Mouse (Mus musculus) liver, embryonic 14.5 days (tissue): Measurements from ENCODE around the gene Clpb. TPM values are rescaled to one million over a fixed set of nuclear protein-coding genes. Genes with fewer than 3 reads are reported as not detected.

ENCODE experiments used
- ATAC-seq: fragments of 200-750 bp; cut with Nextera tagmentation; 2 replicates; pipeline ENCODE4 v1.8.0; 2017; ENCODE audit warnings: moderate number of reproducible peaks, mild to moderate bottlenecking, moderate library complexity; ENCODE audit not compliant: insufficient read depth
- DNase-seq, 3 experiments: peaks; one replicate each; pipeline ENCODE4 v3.0.0-alpha.2; 2012 to 2013; ENCODE audit warnings: low read depth in 3 of 3, low spot score in 3 of 3
- H3K27ac ChIP-seq: fragments of 300-500 bp; sonication (generic); 2 replicates; pipeline ENCODE4 v1.5.1; 2014; ENCODE audit warnings: moderate library complexity, mild to moderate bottlenecking, control low read depth, inconsistent platforms
- H3K27me3 ChIP-seq: fragments of 300-500 bp; sonication (generic); 2 replicates; pipeline ENCODE4 v1.6.1; 2014; ENCODE audit warnings: mild to moderate bottlenecking, low read length, moderate library complexity; ENCODE audit not compliant: control insufficient read depth, insufficient read depth
- H3K36me3 ChIP-seq: fragments of 300-500 bp; sonication (generic); replicated peaks from 2 replicates; pipeline ENCODE4 v1.6.1; 2014; ENCODE audit warnings: low read depth; ENCODE audit not compliant: control insufficient read depth, insufficient read depth
- H3K4me1 ChIP-seq, 2 experiments: fragments of 200-500 bp in 1 of 2; fragments of 300-500 bp in 1 of 2; sonication (generic) in 1 of 2; replicated peaks; 2 replicates each; pipeline ENCODE4 v1.6.1; 2012 to 2014; ENCODE audit warnings: antibody characterized with exemption in 1 of 2, inconsistent platforms in 1 of 2, low read length in 1 of 2; ENCODE audit not compliant: control insufficient read depth in 2 of 2, insufficient read depth in 2 of 2
- H3K4me2 ChIP-seq: fragments of 300-500 bp; sonication (generic); 2 replicates; pipeline ENCODE4 v1.6.1; 2014; ENCODE audit warnings: low read depth, mild to moderate bottlenecking, control low read depth, moderate library complexity
- H3K4me3 ChIP-seq, 2 experiments: fragments of 200-500 bp in 1 of 2; fragments of 300-500 bp in 1 of 2; sonication (generic) in 1 of 2; 2 replicates each; pipeline ENCODE4 v1.5.1; 2012 to 2014; ENCODE audit warnings: low read depth in 2 of 2, low read length in 2 of 2, mild to moderate bottlenecking in 2 of 2, control low read depth in 1 of 2, inconsistent platforms in 1 of 2, moderate library complexity in 1 of 2; ENCODE audit not compliant: insufficient read depth in 1 of 2
- H3K9ac ChIP-seq: fragments of 300-500 bp; sonication (generic); replicated peaks from 2 replicates; pipeline ENCODE4 v1.6.1; 2014; ENCODE audit warnings: mild to moderate bottlenecking, control low read depth, moderate library complexity
- H3K9me3 ChIP-seq: fragments of 300-500 bp; sonication (generic); 2 replicates; pipeline ENCODE4 v1.6.1; 2016; ENCODE audit warnings: low read length, mixed read lengths; ENCODE audit not compliant: control insufficient read depth
- CTCF ChIP-seq: IDR thresholded peaks from 2 replicates; pipeline ENCODE4 v1.5.1; 2016; ENCODE audit warnings: antibody characterized with exemption, low read depth, control low read depth
- EP300 ChIP-seq: IDR thresholded peaks from 2 replicates; pipeline ENCODE4 v1.6.1; 2016; ENCODE audit warnings: antibody characterized with exemption, low read depth
- WGBS: fragments of 180-500 bp; shearing (Covaris S2); extraction: QIAGEN DNeasy Blood & Tissue Kit; methylation state at CpG from one replicate; pipeline ENCODE4 v1.1.7; 2014; ENCODE audit not compliant: insufficient replicate concordance; 5-methylcytosine and 5-hydroxymethylcytosine counted together
- polyA plus RNA-seq, 2 experiments: library from polyadenylated mRNA; depleted of rRNA in 1 of 2; stranded (reverse) in 1 of 2; unstranded in 1 of 2; fragments of >200 nt; fragmentation: Nextera tagmentation in 1 of 2; extraction: Ambion mirVana in 1 of 2; gene quantifications; 2 replicates each; pipeline versions ENCODE4 v1.2.1 to v1.2.3; 2012 to 2014

Gene Clpb
- polyA plus RNA-seq, 2 experiments, result 8.3 to 18.7 TPM

DNA sequence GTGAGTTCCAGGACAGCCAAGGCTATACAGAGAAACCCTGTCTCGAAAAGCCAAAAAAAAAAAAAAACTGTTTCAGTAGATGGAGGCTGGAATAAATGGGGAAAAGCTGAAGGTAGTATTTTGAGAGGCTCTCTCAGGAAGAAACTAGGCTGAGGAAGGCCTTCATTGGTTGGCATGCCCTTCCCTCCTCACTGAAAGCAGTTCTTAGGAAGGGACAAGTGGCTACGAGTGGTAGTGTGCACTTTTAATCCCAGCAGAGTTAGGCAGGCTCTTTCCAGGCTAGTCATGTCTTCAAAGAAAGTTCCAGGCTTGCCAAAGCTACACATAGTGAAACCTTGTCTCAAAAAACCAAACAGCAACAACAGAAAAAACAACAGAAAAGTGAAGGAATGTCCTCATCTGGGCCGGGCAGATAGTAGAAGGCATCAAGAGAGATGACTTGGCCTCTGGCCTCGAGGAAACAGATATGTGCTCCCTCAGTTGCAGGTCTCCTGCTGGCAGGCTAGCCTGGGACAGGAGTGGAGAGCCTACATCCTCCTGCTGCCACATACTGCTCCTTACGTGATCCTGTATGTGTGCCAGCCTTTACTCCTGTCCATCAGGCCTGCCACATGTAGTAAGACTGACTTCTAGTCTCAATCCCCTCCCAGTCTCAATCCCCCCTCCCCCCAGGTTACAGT is 8.3 kb downstream of the Clpb start:
- Histone ChIP-seq H3K36me3 (no peaks in the 10 kb centered on the region), H3K4me1 (peaks cover 0 to 8% of the 10 kb centered on the region in 2 experiments; a peak in 2 of 4 replicates), H3K27ac (no peak overlapping the region), H3K4me3 (no peak overlapping the region), H3K4me2 (no peak overlapping the region), H3K9ac (no peak overlapping the region), H3K9me3 (no peaks in the 10 kb centered on the region), H3K27me3 (no peaks in the 10 kb centered on the region)
- ATAC-seq (peak; percentile 35; the same call in 1 of the 2 replicates), DNase-seq (no peak)
- 35% methylated on average over 5 of the region's 5 CpGs for WGBS
- TF ChIP-seq CTCF (no peak), EP300 (no peak)

DNA sequence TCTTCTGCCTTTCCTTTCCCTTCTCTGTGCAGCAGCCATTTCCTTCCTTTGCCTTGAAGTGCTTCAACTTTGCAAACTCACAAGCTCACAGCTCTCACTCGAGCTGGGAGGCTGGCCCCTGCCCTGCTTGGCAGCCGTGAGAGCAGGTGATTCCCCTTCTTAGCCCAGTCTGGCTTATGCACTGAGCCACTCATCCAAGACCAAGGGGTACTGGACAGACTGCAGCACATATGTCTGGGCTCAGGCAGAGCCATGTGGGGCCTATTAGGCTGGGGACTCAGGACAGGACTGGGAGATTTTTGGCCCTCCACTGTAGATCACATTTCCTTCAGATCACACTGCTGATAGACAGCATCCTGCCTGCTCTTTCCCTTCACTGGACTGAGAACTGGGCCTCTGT is 10.1 kb downstream of the Clpb start:
- H3K4me2 ChIP-seq, result no peak overlapping the region
- ATAC-seq (no peak), DNase-seq (no peak)
- H3K27ac ChIP-seq, result no peak overlapping the region
- H3K36me3 ChIP-seq, result no peaks in the 10 kb centered on the region
- H3K9me3 ChIP-seq, result no peaks in the 10 kb centered on the region
- no peak overlapping the region for H3K9ac ChIP-seq
- WGBS, result 24% methylated on average over 2 of the region's 2 CpGs
- no peaks in the 10 kb centered on the region for H3K27me3 ChIP-seq
- H3K4me3 ChIP-seq, result no peak overlapping the region
- peaks cover 0 to 8% of the 10 kb centered on the region in 2 experiments; a peak in 2 of 4 replicates for H3K4me1 ChIP-seq
- TF ChIP-seq CTCF (no peak), EP300 (no peak)

DNA sequence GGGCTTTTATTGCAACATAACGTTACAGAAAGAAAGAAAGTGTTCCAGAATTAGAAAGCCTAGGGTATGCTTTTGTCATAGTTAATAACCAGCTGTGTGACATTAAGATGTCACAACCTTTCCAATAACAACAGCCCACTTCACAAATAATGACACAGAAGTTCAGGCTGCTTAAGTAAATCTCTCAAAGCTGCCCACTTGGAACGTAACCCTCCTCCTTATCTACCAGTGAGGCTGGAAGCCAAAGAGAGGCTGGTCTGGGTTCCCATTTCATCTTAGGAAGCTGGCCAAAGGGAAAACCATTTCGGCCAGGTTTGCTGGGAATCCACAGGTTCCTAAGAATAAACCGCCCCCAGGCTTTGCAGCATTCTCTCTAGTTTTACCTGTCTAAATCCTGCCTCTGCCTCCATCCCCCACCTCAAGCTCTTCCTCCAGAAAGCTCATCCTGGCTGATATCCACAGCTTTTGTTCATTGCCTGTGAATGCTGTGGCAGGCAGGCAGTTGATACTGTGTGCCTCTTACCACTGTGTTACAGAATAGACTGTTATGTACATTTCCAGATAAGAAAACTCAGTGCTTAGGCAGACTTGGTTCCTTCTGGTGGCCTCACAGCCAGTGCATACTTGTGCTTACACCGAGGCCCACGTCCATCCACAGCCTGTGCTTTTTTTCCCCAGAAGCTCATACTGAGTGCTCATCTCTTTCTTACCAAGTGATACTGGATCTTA is 12.8 kb downstream of the Clpb start:
- DNase-seq (no peak), ATAC-seq (peak; percentile 62)
- Histone ChIP-seq H3K4me1 (peaks cover 0 to 8% of the 10 kb centered on the region in 2 experiments; a peak in 2 of 4 replicates), H3K36me3 (no peaks in the 10 kb centered on the region), H3K27me3 (no peaks in the 10 kb centered on the region), H3K4me3 (no peak overlapping the region), H3K27ac (no peak overlapping the region), H3K9ac (no peak overlapping the region), H3K4me2 (no peak overlapping the region), H3K9me3 (no peaks in the 10 kb centered on the region)
- 32% methylated on average over 6 of the region's 6 CpGs for WGBS
- TF ChIP-seq CTCF (no peak), EP300 (no peak)

DNA sequence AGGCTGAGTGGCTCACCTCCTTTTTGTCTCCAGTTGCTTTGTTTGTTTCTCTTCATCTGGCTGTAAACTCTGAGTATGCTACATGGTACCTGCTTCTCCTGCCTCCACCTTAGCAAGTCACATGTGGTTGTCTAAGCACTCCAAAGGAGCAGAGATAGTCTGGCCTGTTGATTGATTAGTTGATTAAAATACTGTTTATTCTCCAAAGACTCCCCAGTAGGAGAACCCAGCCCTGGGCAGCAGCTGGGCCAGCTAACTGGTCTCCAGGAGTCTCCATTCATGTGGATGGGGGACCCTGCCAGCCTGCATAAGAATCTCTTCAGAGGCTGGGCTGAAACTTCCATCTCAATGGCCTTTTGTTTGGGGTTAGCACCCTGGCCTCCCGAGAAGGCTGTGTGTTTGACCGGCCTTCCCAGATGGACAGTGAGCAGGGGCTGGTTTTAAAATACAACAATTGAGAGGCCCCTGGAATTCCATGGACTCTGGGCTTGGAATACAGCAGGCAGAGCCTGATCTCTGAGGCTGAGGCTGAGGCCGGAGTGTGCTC is 13.4 kb downstream of the Clpb start:
- DNase-seq, result no peak
- no peaks in the 10 kb centered on the region for H3K27me3 ChIP-seq
- no peak for ATAC-seq
- H3K9ac ChIP-seq, result no peak overlapping the region
- H3K4me1 ChIP-seq, result peaks cover 0 to 11% of the 10 kb centered on the region in 2 experiments; a peak in 2 of 4 replicates
- H3K36me3 ChIP-seq, result no peaks in the 10 kb centered on the region
- H3K4me2 ChIP-seq, result no peak overlapping the region
- H3K4me3 ChIP-seq, result no peak overlapping the region
- WGBS, result 78% methylated on average over 3 of the region's 3 CpGs
- H3K27ac ChIP-seq, result no peak overlapping the region
- no peaks in the 10 kb centered on the region for H3K9me3 ChIP-seq
- TF ChIP-seq CTCF (no peak), EP300 (no peak)

DNA sequence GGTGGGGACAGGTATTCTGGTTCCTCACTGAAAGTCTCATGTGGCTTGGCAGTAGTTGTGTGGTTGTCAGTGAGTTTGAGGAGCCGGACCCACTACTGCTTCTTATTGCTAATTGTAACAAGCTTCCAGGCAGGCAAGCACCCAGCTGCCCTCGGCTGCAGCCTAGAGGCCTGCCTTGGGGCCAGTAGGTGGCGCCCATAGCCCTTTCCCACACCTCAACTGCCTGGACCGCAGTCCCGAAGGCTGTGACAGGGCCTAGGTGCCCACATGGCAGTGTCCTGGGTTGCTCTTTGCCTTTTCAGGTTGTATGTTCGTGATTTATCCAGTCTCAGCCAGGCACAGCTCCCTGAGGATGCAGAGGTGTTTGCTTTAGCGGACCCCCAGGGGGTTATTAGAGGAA is 16.2 kb downstream of the Clpb start:
- H3K9ac ChIP-seq, result no peak overlapping the region
- DNase-seq (peak in 1 of 3 experiments; percentile 22), ATAC-seq (peak; percentile 68)
- no peak for TF ChIP-seq EP300
- TF ChIP-seq CTCF, result peak; percentile 91
- 20% methylated on average over 7 of the region's 7 CpGs for WGBS
- H3K4me3 ChIP-seq, result no peak overlapping the region
- H3K36me3 ChIP-seq, result no peaks in the 10 kb centered on the region
- H3K4me2 ChIP-seq, result no peak overlapping the region
- H3K27me3 ChIP-seq, result no peaks in the 10 kb centered on the region
- no peaks in the 10 kb centered on the region for H3K9me3 ChIP-seq
- H3K4me1 ChIP-seq, result peaks cover 0 to 9% of the 10 kb centered on the region in 2 experiments; a peak in 2 of 4 replicates
- H3K27ac ChIP-seq, result no peak overlapping the region
